Comparison of ENCODE assay signal across 8 mouse cellular contexts in genomic region chr14:30551509-30551908, GRCm38 (mm10). TPM values are rescaled to one million over a fixed set of nuclear protein-coding genes. Genes with fewer than 3 reads are reported as not detected.
A peak's percentile ranks its signal among the peaks of the same experiment; 100 is the strongest.
DNase-seq lines count a peak whose midpoint lies in the region; ATAC-seq and TF ChIP-seq lines count a peak whose summit lies in the region.

No protein-coding gene starts in this region.

- 0 out of 2 replicates have a peak overlapping the region, but pooled peaks have one; percentile 4 for H3K9ac ChIP-seq in heart, embryonic 13.5 days
- H3K9ac ChIP-seq in embryonic facial prominence, embryonic 14.5 days (ENCODE audit: low read depth, low read length), result no peak overlapping the region
- H3K9ac ChIP-seq in midbrain, postnatal 0 days (replicated peaks; ENCODE audit: low read length, poor library complexity, severe bottlenecking), result 0 out of 2 replicates have a peak overlapping the region, but pooled peaks have one; percentile 4

- H3K27ac ChIP-seq in heart, embryonic 13.5 days (replicated peaks), result 0 out of 2 replicates have a peak overlapping the region, but pooled peaks have one; percentile 1
- no peak overlapping the region for H3K27ac ChIP-seq in embryonic facial prominence, embryonic 14.5 days (replicated peaks; ENCODE audit: low read depth, low read length)
- no peak overlapping the region for H3K27ac ChIP-seq in limb, embryonic 10.5 days
- no peak overlapping the region for H3K27ac ChIP-seq in midbrain, postnatal 0 days (ENCODE audit: low read depth, low read length)

- no peaks in the 10 kb centered on the region for H3K27me3 ChIP-seq in heart, embryonic 13.5 days (replicated peaks)
- H3K27me3 ChIP-seq in embryonic facial prominence, embryonic 14.5 days (replicated peaks; ENCODE audit: control insufficient read depth, insufficient read depth, low read length), result no peaks in the 10 kb centered on the region
- no peaks in the 10 kb centered on the region for H3K27me3 ChIP-seq in limb, embryonic 10.5 days (ENCODE audit: low read depth, poor library complexity, severe bottlenecking)
- H3K27me3 ChIP-seq in midbrain, postnatal 0 days (ENCODE audit: insufficient read depth, low read length), result no peaks in the 10 kb centered on the region

- peaks cover 43% of the 10 kb centered on the region for H3K4me1 ChIP-seq in heart, embryonic 13.5 days
- H3K4me1 ChIP-seq in embryonic facial prominence, embryonic 14.5 days (ENCODE audit: control insufficient read depth, insufficient read depth, low read length), result peaks cover 25% of the 10 kb centered on the region
- peaks cover 36% of the 10 kb centered on the region for H3K4me1 ChIP-seq in limb, embryonic 10.5 days
- peaks cover 30% of the 10 kb centered on the region for H3K4me1 ChIP-seq in midbrain, postnatal 0 days (ENCODE audit: insufficient read depth, low read length)

- peak overlapping the region; percentile 86 for H3K4me3 ChIP-seq in heart, embryonic 13.5 days
- H3K4me3 ChIP-seq in embryonic facial prominence, embryonic 14.5 days (ENCODE audit: low read depth, low read length), result peak overlapping the region; percentile 75; the same call in 1 of the 2 replicates
- peak overlapping the region; percentile 70 for H3K4me3 ChIP-seq in limb, embryonic 10.5 days
- H3K4me3 ChIP-seq in midbrain, postnatal 0 days (ENCODE audit: low read depth, low read length), result no peak overlapping the region

- 19% methylated on average over 5 of the region's 5 CpGs for WGBS in heart, embryonic 13.5 days
- 79% methylated on average over 5 of the region's 5 CpGs for WGBS in embryonic facial prominence, embryonic 14.5 days
- 90% methylated on average over 5 of the region's 5 CpGs for WGBS in limb, embryonic 10.5 days
- 57% methylated on average over 5 of the region's 5 CpGs for WGBS in midbrain, postnatal 0 days

- peak overlapping the region; percentile 95 for H3K4me2 ChIP-seq in heart, embryonic 13.5 days
- peak overlapping the region; percentile 92 for H3K4me2 ChIP-seq in embryonic facial prominence, embryonic 14.5 days (ENCODE audit: low read depth, low read length)
- peak overlapping the region; percentile 91 for H3K4me2 ChIP-seq in midbrain, postnatal 0 days (ENCODE audit: low read depth, low read length, poor library complexity, severe bottlenecking)

- H3K9me3 ChIP-seq in heart, embryonic 13.5 days, result no peaks in the 10 kb centered on the region
- no peaks in the 10 kb centered on the region for H3K9me3 ChIP-seq in embryonic facial prominence, embryonic 14.5 days (ENCODE audit: control insufficient read depth, low read length)
- no peaks in the 10 kb centered on the region for H3K9me3 ChIP-seq in limb, embryonic 10.5 days (replicated peaks)
- no peaks in the 10 kb centered on the region for H3K9me3 ChIP-seq in midbrain, postnatal 0 days (ENCODE audit: low read length)

- peaks cover 28% of the 10 kb centered on the region for H3K36me3 ChIP-seq in heart, embryonic 13.5 days
- H3K36me3 ChIP-seq in embryonic facial prominence, embryonic 14.5 days (ENCODE audit: control insufficient read depth, insufficient read depth, low read length), result peaks cover 17% of the 10 kb centered on the region
- H3K36me3 ChIP-seq in limb, embryonic 10.5 days, result peaks cover 48% of the 10 kb centered on the region
- H3K36me3 ChIP-seq in midbrain, postnatal 0 days (ENCODE audit: insufficient read depth, low read length), result no peaks in the 10 kb centered on the region

- no peak for DNase-seq in heart, adult 9 months (ENCODE audit: low spot score in 2 of 2)
- no peak for DNase-seq in embryonic facial prominence, embryonic 14.5 days (ENCODE audit: low spot score)
- DNase-seq in limb, embryonic 10.5 days (ENCODE audit: low spot score), result no peak
- DNase-seq in midbrain, postnatal 0 days (ENCODE audit: low spot score), result no peak
- DNase-seq in thymus, postnatal 4 days, result no peak
- DNase-seq in spleen, postnatal 14 days (ENCODE audit: low spot score in 2 of 2), result no peak
- no peak for DNase-seq in T-cell, adult 2 months (ENCODE audit: low spot score)

- no peak for ATAC-seq in heart, embryonic 13.5 days (ENCODE audit: extremely low read depth, insufficient number of reproducible peaks, low FRiP score, low TSS enrichment)
- ATAC-seq in embryonic facial prominence, embryonic 14.5 days (ENCODE audit: low read depth), result no peak
- no peak for ATAC-seq in midbrain, postnatal 0 days (ENCODE audit: low FRiP score)

- no peak for TF ChIP-seq CTCF in midbrain, postnatal 0 days (IDR thresholded peaks at IDR 0.05)

RNA-seq across cellular contexts. Expression of gene Tkt, which starts 3.4 kb away (rescaled TPM):
- polyA plus RNA-seq in heart, embryonic 13.5 days (2015; fragmentation: Nextera tagmentation; extraction: Ambion mirVana), result 86.2 and 96.6 TPM in 2 replicates
- polyA plus RNA-seq in embryonic facial prominence, embryonic 14.5 days (2014; fragmentation: Nextera tagmentation; extraction: Ambion mirVana), result 91.9 and 110 TPM in 2 replicates
- 312 and 340 TPM in 2 replicates for polyA plus RNA-seq in limb, embryonic 10.5 days (2016; fragmentation: Nextera tagmentation; extraction: Ambion mirVana)
- total RNA-seq in midbrain, postnatal 0 days (2014; rRNA removed), result 364 and 388 TPM in 2 replicates
- 241 and 251 TPM in 2 replicates for polyA plus RNA-seq in midbrain, postnatal 0 days (2015; fragmentation: Nextera tagmentation; extraction: Ambion mirVana)
